Mouse (Mus musculus): Measurements from ENCODE around the gene Dpf3. TPM values are rescaled to one million over a fixed set of nuclear protein-coding genes. Genes with fewer than 3 reads are reported as not detected.

The Dpf3 gene
- total and polyA plus RNA-seq, 2 experiments from 2014 or later, result 5.2 to 15.3 TPM

- Histone ChIP-seq H3K9ac (replicated peaks; ENCODE audit: low read depth, low read length) (peak overlapping the region; percentile 34; the same call in 1 of the 2 replicates), H3K4me1 (ENCODE audit: control insufficient read depth, insufficient read depth) (peaks cover 25% of the 10 kb centered on the region), H3K27me3 (ENCODE audit: control insufficient read depth, insufficient read depth, low read length) (no peaks in the 10 kb centered on the region), H3K36me3 (replicated peaks; ENCODE audit: control insufficient read depth, insufficient read depth, low read length) (no peaks in the 10 kb centered on the region; the same call in 1 of the 2 replicates), H3K4me2 (ENCODE audit: low read depth, low read length) (peak overlapping the region; percentile 50), H3K4me3 (ENCODE audit: low read depth, low read length) (no peak overlapping the region), H3K27ac (ENCODE audit: low read depth) (peak overlapping the region; percentile 72), H3K9me3 (replicated peaks; ENCODE audit: control insufficient read depth, low read length) (no peaks in the 10 kb centered on the region)
- 22% methylated on average over 18 of the region's 18 CpGs for WGBS
- TF ChIP-seq EP300 (IDR thresholded peaks at IDR 0.05; ENCODE audit: low read depth), result no peak
- no peak for TF ChIP-seq CTCF (IDR thresholded peaks at IDR 0.05; ENCODE audit: low read depth)
- DNase-seq (ENCODE audit: low spot score) (peak; percentile 60), ATAC-seq (ENCODE audit: insufficient read depth, low read depth) (peak; percentile 73)
These were observed 185.0 kb downstream of the Dpf3 start for GRCm38 (mm10) chr12:83302320-83303153.

DNA sequence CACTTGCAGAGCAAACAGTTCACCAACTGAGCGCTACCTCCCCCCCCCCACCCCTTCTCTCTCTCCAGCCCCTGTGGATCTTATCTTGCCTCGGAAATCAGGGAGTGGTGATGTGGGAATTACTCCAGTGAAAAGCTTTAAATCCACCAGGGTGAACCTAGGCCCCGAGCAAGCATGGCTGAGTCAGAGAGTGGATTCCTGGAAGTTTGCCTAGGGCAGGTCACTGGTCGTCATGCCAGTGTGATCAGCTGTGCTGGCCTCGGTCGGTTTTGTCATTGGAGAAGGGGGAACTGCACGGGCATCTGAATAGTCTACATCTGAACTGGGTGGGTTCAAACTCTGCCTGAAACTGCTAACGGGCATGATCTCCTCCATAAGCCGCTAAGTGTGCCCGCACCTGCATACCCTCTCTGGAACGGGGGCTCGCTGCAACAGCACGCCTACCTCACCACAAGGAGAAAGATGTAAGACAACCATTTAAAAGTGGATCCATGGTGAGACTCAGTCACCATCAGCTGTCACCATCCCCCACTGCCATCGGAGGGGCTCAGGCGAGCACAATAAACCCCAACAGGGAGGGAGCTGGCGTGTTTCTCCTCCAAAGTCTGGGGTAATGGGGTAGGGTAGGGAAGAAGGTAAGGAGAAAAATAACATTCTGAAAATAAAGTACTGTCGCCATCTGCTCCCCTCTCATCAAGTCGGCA is 185.7 kb downstream of the Dpf3 start:
- H3K9ac ChIP-seq (replicated peaks; ENCODE audit: low read depth, low read length), result no peak overlapping the region
- ATAC-seq (ENCODE audit: insufficient read depth, low read depth), result no peak; the same call in 1 of the 2 replicates
- no peaks in the 10 kb centered on the region; the same call in 1 of the 2 replicates for H3K36me3 ChIP-seq (replicated peaks; ENCODE audit: control insufficient read depth, insufficient read depth, low read length)
- H3K4me2 ChIP-seq (ENCODE audit: low read depth, low read length), result 0 out of 2 replicates have a peak overlapping the region, but pooled peaks have one; percentile 50
- no peaks in the 10 kb centered on the region for H3K9me3 ChIP-seq (replicated peaks; ENCODE audit: control insufficient read depth, low read length)
- H3K4me1 ChIP-seq (ENCODE audit: control insufficient read depth, insufficient read depth), result peaks cover 25% of the 10 kb centered on the region
- no peak for TF ChIP-seq CTCF (IDR thresholded peaks at IDR 0.05; ENCODE audit: low read depth)
- no peaks in the 10 kb centered on the region for H3K27me3 ChIP-seq (ENCODE audit: control insufficient read depth, insufficient read depth, low read length)
- 0 out of 2 replicates have a peak overlapping the region, but pooled peaks have one; percentile 72 for H3K27ac ChIP-seq (ENCODE audit: low read depth)
- H3K4me3 ChIP-seq (ENCODE audit: low read depth, low read length), result no peak overlapping the region
- WGBS, result 59% methylated on average over 18 of the region's 18 CpGs
- no peak for DNase-seq (ENCODE audit: low spot score)

GRCm38 (mm10) chr12:83298358-83298757 is 189.2 kb downstream of the Dpf3 start:
- no peak for ATAC-seq (ENCODE audit: insufficient read depth, low read depth)
- H3K9ac ChIP-seq (replicated peaks; ENCODE audit: low read depth, low read length), result no peak overlapping the region
- H3K27me3 ChIP-seq (ENCODE audit: control insufficient read depth, insufficient read depth, low read length), result no peaks in the 10 kb centered on the region
- H3K4me3 ChIP-seq (ENCODE audit: low read depth, low read length), result no peak overlapping the region
- TF ChIP-seq CTCF (IDR thresholded peaks at IDR 0.05; ENCODE audit: low read depth) (no peak), EP300 (IDR thresholded peaks at IDR 0.05; ENCODE audit: low read depth) (no peak)
- 81% methylated on average over 5 of the region's 5 CpGs for WGBS
- H3K27ac ChIP-seq (ENCODE audit: low read depth), result no peak overlapping the region
- H3K9me3 ChIP-seq (replicated peaks; ENCODE audit: control insufficient read depth, low read length), result no peaks in the 10 kb centered on the region
- peaks cover 7% of the 10 kb centered on the region for H3K36me3 ChIP-seq (replicated peaks; ENCODE audit: control insufficient read depth, insufficient read depth, low read length)
- no peak overlapping the region for H3K4me2 ChIP-seq (ENCODE audit: low read depth, low read length)
- peaks cover 20% of the 10 kb centered on the region for H3K4me1 ChIP-seq (ENCODE audit: control insufficient read depth, insufficient read depth)
- no peak for DNase-seq (ENCODE audit: low spot score)

DNA sequence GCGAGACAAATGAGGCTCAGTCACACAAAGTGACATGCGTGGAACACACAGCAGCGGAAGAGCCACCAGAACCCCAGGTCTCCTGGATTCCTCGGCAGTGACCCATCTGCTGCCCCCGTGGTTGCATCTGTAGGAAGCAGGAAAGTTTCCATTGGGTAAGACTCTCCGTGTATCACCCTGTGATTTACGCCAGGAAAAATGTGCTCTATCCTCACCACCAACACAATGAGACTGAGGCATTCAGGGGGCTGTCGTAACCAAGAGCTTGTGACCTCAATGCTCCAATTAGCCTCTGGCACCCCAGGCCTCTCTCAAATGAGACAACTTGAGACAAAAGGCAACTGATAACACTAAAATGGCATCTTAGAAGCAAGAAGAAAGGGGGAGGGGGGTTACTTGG is 192.5 kb downstream of the Dpf3 start:
- Histone ChIP-seq H3K4me1 (ENCODE audit: control insufficient read depth, insufficient read depth) (no peaks in the 10 kb centered on the region), H3K9me3 (replicated peaks; ENCODE audit: control insufficient read depth, low read length) (no peaks in the 10 kb centered on the region), H3K4me3 (ENCODE audit: low read depth, low read length) (no peak overlapping the region), H3K4me2 (ENCODE audit: low read depth, low read length) (no peak overlapping the region), H3K27ac (ENCODE audit: low read depth) (no peak overlapping the region), H3K36me3 (replicated peaks; ENCODE audit: control insufficient read depth, insufficient read depth, low read length) (peaks cover 7% of the 10 kb centered on the region), H3K9ac (replicated peaks; ENCODE audit: low read depth, low read length) (no peak overlapping the region), H3K27me3 (ENCODE audit: control insufficient read depth, insufficient read depth, low read length) (no peaks in the 10 kb centered on the region)
- 61% methylated on average over 8 of the region's 8 CpGs for WGBS
- ATAC-seq (ENCODE audit: insufficient read depth, low read depth) (no peak), DNase-seq (ENCODE audit: low spot score) (no peak)
- TF ChIP-seq CTCF (IDR thresholded peaks at IDR 0.05; ENCODE audit: low read depth) (no peak), EP300 (IDR thresholded peaks at IDR 0.05; ENCODE audit: low read depth) (no peak)

GRCm38 (mm10) chr12:83291915-83292314 is 195.6 kb downstream of the Dpf3 start:
- Histone ChIP-seq H3K27ac (ENCODE audit: low read depth) (no peak overlapping the region), H3K36me3 (replicated peaks; ENCODE audit: control insufficient read depth, insufficient read depth, low read length) (peaks cover 7% of the 10 kb centered on the region; the same call in 1 of the 2 replicates), H3K27me3 (ENCODE audit: control insufficient read depth, insufficient read depth, low read length) (no peaks in the 10 kb centered on the region), H3K4me3 (ENCODE audit: low read depth, low read length) (no peak overlapping the region), H3K4me2 (ENCODE audit: low read depth, low read length) (no peak overlapping the region), H3K4me1 (ENCODE audit: control insufficient read depth, insufficient read depth) (no peaks in the 10 kb centered on the region), H3K9ac (replicated peaks; ENCODE audit: low read depth, low read length) (no peak overlapping the region), H3K9me3 (replicated peaks; ENCODE audit: control insufficient read depth, low read length) (no peaks in the 10 kb centered on the region)
- TF ChIP-seq EP300 (IDR thresholded peaks at IDR 0.05; ENCODE audit: low read depth) (no peak), CTCF (IDR thresholded peaks at IDR 0.05; ENCODE audit: low read depth) (no peak)
- whole genome bisulfite sequencing, result 69% methylated on average over 5 of the region's 5 CpGs
- DNase-seq (ENCODE audit: low spot score), result no peak
- ATAC-seq (ENCODE audit: insufficient read depth, low read depth), result no peak
